Mouse (Mus musculus) neutrophil, adult 59 days (primary cell): ENCODE measurements around the gene Pank2. TPM values are rescaled to one million over a fixed set of nuclear protein-coding genes. Genes with fewer than 3 reads are reported as not detected.

Experiments used
- total RNA-seq, 2 experiments: library from RNA; stranded (reverse); gene quantifications; 1 replicate in 1 of 2; 2 replicates in 1 of 2; pipeline ENCODE4 v1.2.4; 2023

The Pank2 gene
- total RNA-seq, result 10 to 100 TPM; 43.1 to 46.7 TPM

DNA sequence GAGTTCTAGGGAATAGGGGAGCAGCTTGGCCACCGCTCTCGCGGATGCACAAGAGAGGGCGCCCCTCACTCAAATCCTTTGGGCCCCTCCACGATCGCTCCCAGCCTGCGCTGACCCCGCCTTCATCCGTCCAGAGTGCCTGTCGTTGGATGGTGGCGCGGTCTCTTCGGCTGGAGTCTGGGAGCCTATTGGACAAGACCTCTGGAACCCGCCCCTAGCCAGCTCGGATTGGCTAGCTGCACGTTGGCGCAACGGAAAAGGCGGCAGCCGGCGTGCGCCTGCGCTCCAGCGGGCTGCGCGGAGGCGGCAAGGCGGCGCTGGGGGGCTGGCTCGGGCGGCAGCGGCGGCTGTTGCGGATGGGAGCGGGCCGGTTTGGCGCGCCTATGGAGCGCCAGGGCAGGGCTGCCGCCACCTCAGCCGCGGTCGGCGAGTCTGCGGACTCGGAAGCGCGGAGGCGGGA lies at the start of gene Pank2:
Pank2 (plus strand) TSS at position 283 of the 460 bp plus-strand sequence.

DNA sequence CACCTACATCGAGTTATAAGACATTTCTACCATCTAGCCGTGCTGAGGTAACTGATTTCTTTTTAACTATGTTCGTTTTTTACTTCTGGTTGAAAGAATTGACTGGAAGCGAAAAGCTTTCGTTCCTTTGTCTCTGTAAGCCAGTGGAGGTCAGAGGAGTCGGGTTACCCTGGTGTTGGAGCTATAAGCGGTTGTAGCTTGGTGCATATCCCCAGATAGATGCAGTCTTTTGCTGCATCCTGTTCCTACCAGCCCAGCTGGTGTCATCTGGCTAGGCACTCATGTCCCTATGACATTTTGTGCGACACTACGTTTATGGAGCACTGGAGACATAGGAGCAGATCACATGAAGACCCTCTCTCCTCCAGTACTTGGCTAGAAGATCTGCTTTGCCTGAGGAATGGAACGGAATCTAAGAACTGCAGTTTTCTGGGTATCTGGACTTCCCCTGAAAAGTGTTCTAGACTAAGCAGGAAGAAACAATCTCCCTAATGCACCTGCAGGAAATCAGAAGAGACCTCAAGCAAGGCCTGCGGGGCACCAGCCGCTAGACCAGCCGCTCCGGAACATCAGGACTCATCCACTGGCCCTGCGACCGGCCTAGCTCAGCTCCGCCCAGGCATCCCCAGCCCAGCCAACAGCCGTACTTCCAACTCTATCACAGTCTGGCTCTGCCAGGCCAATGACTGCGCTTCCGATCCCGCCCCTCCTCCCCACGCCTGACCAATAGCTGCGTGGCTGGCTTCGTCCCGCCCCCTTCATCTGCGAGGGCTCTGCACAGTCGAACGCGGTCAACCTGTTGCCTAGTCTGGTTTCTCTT lies 28.8 kb upstream of the Pank2 start, which contains the start of gene Mavs:
Mavs (plus strand) TSS at position 757 of the 820 bp plus-strand sequence.

Other genes starting within 250 kb of the Pank2 start
- not detected for gene Gfra4, start 219.4 kb upstream of the Pank2 start, total RNA-seq
- gene Adam33, start 198.7 kb upstream of the Pank2 start, total RNA-seq, result 1 to 10 TPM in 1 of 2 experiments, under 1 TPM in 1; 0.53 to 4.3 TPM
- 1 to 10 TPM; 2.4 to 2.5 TPM for gene Siglec1, start 175.7 kb upstream of the Pank2 start, total RNA-seq
- under 1 TPM; 0.13 to 0.31 TPM for gene Hspa12b, start 135.2 kb upstream of the Pank2 start, total RNA-seq
- not detected for gene Gm11037, start 129.0 kb upstream of the Pank2 start, total RNA-seq
- gene 1700037H04Rik, start 102.4 kb upstream of the Pank2 start, total RNA-seq, result 10 to 100 TPM; 41.2 to 45.6 TPM
- 10 to 100 TPM; 23.5 to 26.9 TPM for gene Cenpb, start 82.4 kb upstream of the Pank2 start, total RNA-seq
- gene Cdc25b, start 75.5 kb upstream of the Pank2 start, total RNA-seq, result 10 to 100 TPM; 45.6 to 46.9 TPM
- 1 to 10 TPM; 2.2 TPM for gene Spef1, start 75.2 kb upstream of the Pank2 start, total RNA-seq
- gene Ap5s1, start 55.4 kb upstream of the Pank2 start, total RNA-seq, result 10 to 100 TPM; 17.7 to 22.0 TPM
- 10 to 100 TPM in 1 of 2 experiments, 1 to 10 TPM in 1; 8.7 to 12.1 TPM for gene Mavs, start 28.4 kb upstream of the Pank2 start, total RNA-seq
- gene Rnf24, start 90.4 kb downstream of the Pank2 start, total RNA-seq, result 1 to 10 TPM; 9.4 to 9.6 TPM
- 10 to 100 TPM; 18.6 to 29.2 TPM for gene Smox, start 229.0 kb downstream of the Pank2 start, total RNA-seq